Mouse (Mus musculus) lung, adult 2 months (tissue): Measurements from ENCODE around the gene Tyro3.

Experiments used
- CTCF ChIP-seq: fragments of 200-500 bp; IDR thresholded peaks from 2 replicates; pipeline ENCODE4 v1.5.1; 2011; ENCODE audit warnings: mild to moderate bottlenecking, low read length, control low read depth; ENCODE audit not compliant: insufficient read depth
- POLR2A ChIP-seq: fragments of 200-500 bp; IDR thresholded peaks from 2 replicates; pipeline ENCODE4 v1.6.1; 2011; ENCODE audit warnings: low read depth, mild to moderate bottlenecking, control low read depth, low read length, borderline replicate concordance; ENCODE audit errors: extremely low read depth

DNA sequence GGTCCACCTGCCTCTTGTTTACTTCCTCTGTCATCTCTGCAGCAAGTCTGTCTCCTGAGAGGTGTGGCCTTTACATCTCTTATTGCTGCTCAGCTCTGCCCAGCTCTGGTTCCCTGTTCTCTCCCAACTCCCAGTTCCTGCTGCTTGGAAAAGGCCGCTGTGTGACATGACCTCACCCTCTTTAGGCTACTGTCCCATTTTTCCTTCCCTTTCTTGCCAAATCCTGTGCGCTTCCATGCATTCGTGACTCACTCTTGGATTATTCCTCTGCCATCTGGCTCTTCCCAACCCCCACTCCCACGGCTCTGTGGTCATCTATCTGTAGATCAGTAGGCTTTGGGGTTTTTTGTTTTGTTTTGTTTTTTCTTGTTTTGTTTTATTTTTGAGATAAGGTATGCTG is 49.4 kb downstream of the Tyro3 start:
- TF ChIP-seq POLR2A, result no peak
- no peak for TF ChIP-seq CTCF
